Mouse (Mus musculus) myocyte (in vitro differentiated cells): ENCODE data around the gene Kmt2e. TPM values are rescaled to one million over a fixed set of nuclear protein-coding genes. Genes with fewer than 3 reads are reported as not detected.

ENCODE experiments used
- H3K27me3 ChIP-seq: one replicate; pipeline ENCODE4 v1.6.1; 2011; ENCODE audit not compliant: control insufficient read depth, insufficient read depth, insufficient read length
- H3K36me3 ChIP-seq: one replicate; pipeline ENCODE4 v1.6.1; 2011; ENCODE audit not compliant: control insufficient read depth, insufficient read depth
- H3K4me2 ChIP-seq: one replicate; pipeline ENCODE4 v1.6.1; 2011; ENCODE audit warnings: low read depth, control low read depth
- H3K4me3 ChIP-seq: one replicate; pipeline ENCODE4 v1.5.1; 2011; ENCODE audit warnings: mild to moderate bottlenecking, control low read depth, moderate library complexity
- H3K79me2 ChIP-seq: one replicate; pipeline ENCODE4 v1.6.1; 2011; ENCODE audit not compliant: control insufficient read depth, insufficient read depth
- H3ac ChIP-seq: one replicate; pipeline ENCODE4 v1.6.1; 2011; ENCODE audit not compliant: control insufficient read depth, insufficient read length
- CEBPB ChIP-seq: IDR thresholded peaks from 2 replicates; pipeline ENCODE4 v1.6.1; 2011; ENCODE audit warnings: mild to moderate bottlenecking, moderate library complexity; ENCODE audit not compliant: poor library complexity, insufficient read depth, severe bottlenecking
- E2F4 ChIP-seq: IDR thresholded peaks from one replicate; pipeline ENCODE4 v1.6.1; 2011; ENCODE audit warnings: mild to moderate bottlenecking, control low read depth, moderate library complexity; ENCODE audit not compliant: insufficient read depth
- MAX ChIP-seq: IDR thresholded peaks from one replicate; pipeline ENCODE4 v1.6.1; 2011; ENCODE audit warnings: low read depth, mild to moderate bottlenecking, control low read depth
- MYOD1 ChIP-seq, 3 experiments: IDR thresholded peaks; one replicate each; pipeline ENCODE4 v1.6.1; 2011; ENCODE audit warnings: control low read depth in 2 of 3, low read depth in 2 of 3, mild to moderate bottlenecking in 2 of 3, moderate library complexity in 1 of 3; ENCODE audit not compliant: insufficient read length in 2 of 3, control insufficient read depth in 1 of 3
- MYOG ChIP-seq, 3 experiments: IDR thresholded peaks; one replicate each; pipeline ENCODE4 v1.6.1; 2011; ENCODE audit warnings: control low read depth in 2 of 3, low read depth in 2 of 3, mild to moderate bottlenecking in 2 of 3; ENCODE audit not compliant: insufficient read length in 2 of 3, control insufficient read depth in 1 of 3, insufficient read depth in 1 of 3
- POLR2A ChIP-seq: IDR thresholded peaks from one replicate; pipeline ENCODE4 v1.6.1; 2011; ENCODE audit warnings: low read depth, mild to moderate bottlenecking, control low read depth, moderate library complexity; ENCODE audit not compliant: insufficient read length
- POLR2AphosphoS2 ChIP-seq: IDR thresholded peaks from one replicate; pipeline ENCODE4 v1.6.1; 2011; ENCODE audit warnings: low read depth, control low read depth; ENCODE audit not compliant: insufficient read length
- REST ChIP-seq: IDR thresholded peaks from one replicate; pipeline ENCODE4 v1.6.1; 2011; ENCODE audit warnings: mild to moderate bottlenecking, control low read depth, moderate library complexity; ENCODE audit not compliant: insufficient read depth, insufficient read length
- SRF ChIP-seq: IDR thresholded peaks from one replicate; pipeline ENCODE4 v1.6.1; 2011; ENCODE audit warnings: low read depth; ENCODE audit not compliant: control insufficient read depth, insufficient read length
- TCF12 ChIP-seq: IDR thresholded peaks from one replicate; pipeline ENCODE4 v1.6.1; 2011; ENCODE audit warnings: mild to moderate bottlenecking, control low read depth; ENCODE audit not compliant: poor library complexity, insufficient read depth, severe bottlenecking
- TCF3 ChIP-seq: IDR thresholded peaks from one replicate; pipeline ENCODE4 v1.6.1; 2011; ENCODE audit warnings: low read depth, control low read depth; ENCODE audit not compliant: insufficient read length
- USF1 ChIP-seq: IDR thresholded peaks from one replicate; pipeline ENCODE4 v1.6.1; 2011; ENCODE audit warnings: low read depth, mild to moderate bottlenecking, control low read depth, moderate library complexity
- polyA plus RNA-seq: library from polyadenylated mRNA; unstranded; fragments of >200 nt; fragmentation: generic; extraction: Trizol; gene quantifications from one replicate; pipeline ENCODE4 v1.2.1, GENCODE M21; 2012; ENCODE audit warnings: missing spikeins

Gene Kmt2e
- polyA plus RNA-seq, 1 experiment, result 9.0 TPM

- Histone ChIP-seq H3K4me2 (no peak overlapping the region), H3K79me2 (no peaks in the 10 kb centered on the region), H3K36me3 (peaks cover 9% of the 10 kb centered on the region), H3ac (no peak overlapping the region), H3K4me3 (no peak overlapping the region), H3K27me3 (no peaks in the 10 kb centered on the region)
- no peak for TF ChIP-seq USF1
- TF ChIP-seq CEBPB, result no peak
- no peak for TF ChIP-seq REST
- no peak for TF ChIP-seq MYOD1 (IDR thresholded peaks at IDR 0.05; ENCODE audit: control insufficient read depth in 1 of 3, insufficient read length in 2 of 3, low read depth in 2 of 3)
- no peak for TF ChIP-seq MYOG (IDR thresholded peaks at IDR 0.05; ENCODE audit: control insufficient read depth in 1 of 3, insufficient read depth in 1 of 3, insufficient read length in 2 of 3, low read depth in 2 of 3)
- no peak for TF ChIP-seq E2F4
- TF ChIP-seq MAX, result no peak
- no peak for TF ChIP-seq TCF12
- TF ChIP-seq POLR2A, result no peak
- TF ChIP-seq POLR2AphosphoS2, result no peak
- TF ChIP-seq TCF3, result no peak
- TF ChIP-seq SRF, result no peak
Measured at GRCm38 (mm10) chr5:23517839-23518238, 83.6 kb downstream of the Kmt2e start.

- peak overlapping the region; percentile 24 for H3K4me2 ChIP-seq
- H3K27me3 ChIP-seq, result no peaks in the 10 kb centered on the region
- H3K36me3 ChIP-seq, result peaks cover 9% of the 10 kb centered on the region
- H3ac ChIP-seq, result no peak overlapping the region
- no peak overlapping the region for H3K4me3 ChIP-seq
- H3K79me2 ChIP-seq, result no peaks in the 10 kb centered on the region
- TF ChIP-seq SRF, result no peak
- TF ChIP-seq USF1, result peak; percentile 34
Measured at GRCm38 (mm10) chr5:23518673-23519072, 84.4 kb downstream of the Kmt2e start.

GRCm38 (mm10) chr5:23519679-23520078 is 85.4 kb downstream of the Kmt2e start:
- Histone ChIP-seq H3K36me3 (peaks cover 18% of the 10 kb centered on the region), H3K79me2 (no peaks in the 10 kb centered on the region), H3K4me2 (no peak overlapping the region), H3K4me3 (no peak overlapping the region), H3K27me3 (no peaks in the 10 kb centered on the region), H3ac (no peak overlapping the region)
- no peak for TF ChIP-seq MYOG (IDR thresholded peaks at IDR 0.05; ENCODE audit: control insufficient read depth in 1 of 3, insufficient read depth in 1 of 3, insufficient read length in 2 of 3, low read depth in 2 of 3)
- no peak for TF ChIP-seq E2F4
- no peak for TF ChIP-seq SRF
- no peak for TF ChIP-seq MYOD1 (IDR thresholded peaks at IDR 0.05; ENCODE audit: control insufficient read depth in 1 of 3, insufficient read length in 2 of 3, low read depth in 2 of 3)
- TF ChIP-seq POLR2A, result no peak
- TF ChIP-seq TCF3, result no peak
- TF ChIP-seq MAX, result no peak
- no peak for TF ChIP-seq CEBPB
- TF ChIP-seq USF1, result no peak
- TF ChIP-seq POLR2AphosphoS2, result no peak
- TF ChIP-seq REST, result no peak
- no peak for TF ChIP-seq TCF12

GRCm38 (mm10) chr5:23521645-23522044 is 87.4 kb downstream of the Kmt2e start:
- H3ac ChIP-seq, result no peak overlapping the region
- TF ChIP-seq REST (no peak), TCF3 (no peak), CEBPB (no peak), SRF (no peak), TCF12 (no peak), POLR2AphosphoS2 (no peak), MAX (no peak), MYOG (IDR thresholded peaks at IDR 0.05; ENCODE audit: control insufficient read depth in 1 of 3, insufficient read depth in 1 of 3, insufficient read length in 2 of 3, low read depth in 2 of 3) (no peak)
- H3K36me3 ChIP-seq, result peaks cover 13% of the 10 kb centered on the region
- H3K27me3 ChIP-seq, result no peaks in the 10 kb centered on the region
- no peak overlapping the region for H3K4me3 ChIP-seq
- H3K4me2 ChIP-seq, result no peak overlapping the region
- H3K79me2 ChIP-seq, result no peaks in the 10 kb centered on the region

- no peak for TF ChIP-seq TCF12
- no peak for TF ChIP-seq E2F4
- no peak for TF ChIP-seq SRF
- no peak overlapping the region for H3K4me3 ChIP-seq
- H3K27me3 ChIP-seq, result no peaks in the 10 kb centered on the region
- H3K79me2 ChIP-seq, result no peaks in the 10 kb centered on the region
- no peak overlapping the region for H3ac ChIP-seq
- no peak overlapping the region for H3K4me2 ChIP-seq
- H3K36me3 ChIP-seq, result peaks cover 13% of the 10 kb centered on the region
Measured at GRCm38 (mm10) chr5:23523936-23524335, 89.7 kb downstream of the Kmt2e start.
